Mouse (Mus musculus) left cerebral cortex, postnatal 10 days (tissue): ENCODE results near the gene Prom1. TPM values are rescaled to one million over a fixed set of nuclear protein-coding genes. Genes with fewer than 3 reads are reported as not detected.
A peak's percentile ranks its signal among the peaks of the same experiment; 100 is the strongest.
"Not testable (repeated sequence)": the region's sequence is repeated elsewhere in the genome, so short reads cannot be mapped to it uniquely, and the experiment has no call there.

Experiments used
- DNase-seq, 2 experiments: peaks; one replicate each; pipeline ENCODE4 v3.0.0; 2021 to 2022; ENCODE audit warnings: low spot score in 2 of 2, mixed read lengths in 1 of 2; ENCODE audit errors: extremely low spot score in 1 of 2
- intact Hi-C: fragments of 180-260 bp; cut with DNase I; formaldehyde crosslinking; loops from one replicate; pipeline ENCODE4 v1.15.1; 2025
- total RNA-seq, 2 experiments: library from RNA; stranded (reverse); gene quantifications; 2 replicates each; pipeline ENCODE4 v1.2.3; 2021

The Prom1 gene
- 10 to 100 TPM in 1 of 2 experiments, 1 to 10 TPM in 1; 9.2 to 13.9 TPM for total RNA-seq

- peak in 1 of 2 experiments; percentile 41 for DNase-seq
- intact Hi-C loops, result loop anchor here (5.0 kb wide), 1 partner anchor 54 kb away; no protein-coding TSS in a partner anchor
Measured at GRCm38 (mm10) chr5:44101231-44102110, at the start of gene Prom1. Prom1 (minus strand) TSS chr5:44102032.

- no peak for DNase-seq
- intact Hi-C loops, result no loop called here
Measured at GRCm38 (mm10) chr5:44147732-44148131, 45.9 kb upstream of the Prom1 start.

GRCm38 (mm10) chr5:44146437-44147332, 44.9 kb upstream of the Prom1 start:
- DNase-seq, result no peak
- intact Hi-C loops, result no loop called here

- DNase-seq, result no peak
- intact Hi-C loops, result no loop called here
Measured at GRCm38 (mm10) chr5:44143467-44144235, 41.8 kb upstream of the Prom1 start.

- intact Hi-C loops, result no loop called here
- DNase-seq, result no peak
Measured at GRCm38 (mm10) chr5:44127487-44127886, 25.7 kb upstream of the Prom1 start.

GRCm38 (mm10) chr5:44126574-44126973, 24.7 kb upstream of the Prom1 start:
- intact Hi-C loops, DNase-seq: not testable (repeated sequence)

- DNase-seq, result no peak
- intact Hi-C loops, result no loop called here
Measured at GRCm38 (mm10) chr5:44121390-44121789, 19.6 kb upstream of the Prom1 start.

GRCm38 (mm10) chr5:44113138-44113537, 11.3 kb upstream of the Prom1 start:
- DNase-seq, result no peak
- intact Hi-C loops, result no loop called here

- intact Hi-C loops, result no loop called here
- no peak for DNase-seq
Measured at GRCm38 (mm10) chr5:44109121-44109520, 7.3 kb upstream of the Prom1 start.

GRCm38 (mm10) chr5:44108125-44108524, 6.3 kb upstream of the Prom1 start:
- intact Hi-C loops, result no loop called here
- no peak for DNase-seq

GRCm38 (mm10) chr5:44105192-44105591, 3.4 kb upstream of the Prom1 start:
- no peak for DNase-seq
- intact Hi-C loops, result no loop called here

- DNase-seq, result no peak
- intact Hi-C loops, result loop anchor here (5.0 kb wide), 1 partner anchor 57 kb away; no protein-coding TSS in a partner anchor
Measured at GRCm38 (mm10) chr5:44104686-44105085, 2.9 kb upstream of the Prom1 start.

GRCm38 (mm10) chr5:44104120-44104519, 2.3 kb upstream of the Prom1 start:
- intact Hi-C loops, result loop anchor here (5.0 kb wide), 1 partner anchor 57 kb away; no protein-coding TSS in a partner anchor

GRCm38 (mm10) chr5:44103121-44103520, 1.3 kb upstream of the Prom1 start:
- DNase-seq, result no peak
- intact Hi-C loops, result loop anchor here (5.0 kb wide), 1 partner anchor 56 kb away; no protein-coding TSS in a partner anchor

More at GRCm38 (mm10) chr5:44104120-44104519, 2.3 kb upstream of the Prom1 start:
- no peak for DNase-seq

GRCm38 (mm10) chr5:44100544-44101230, 1.1 kb downstream of the Prom1 start:
- intact Hi-C loops, result loop anchor here (5.0 kb wide), 1 partner anchor 53 kb away; no protein-coding TSS in a partner anchor

GRCm38 (mm10) chr5:44100187-44100543, 1.7 kb downstream of the Prom1 start:
- intact Hi-C loops, result loop anchor here (5.0 kb wide), 1 partner anchor 53 kb away; no protein-coding TSS in a partner anchor
- no peak for DNase-seq

More at GRCm38 (mm10) chr5:44100544-44101230, 1.1 kb downstream of the Prom1 start:
- peak in 1 of 2 experiments; percentile 67 for DNase-seq

- intact Hi-C loops, result no loop called here
- no peak for DNase-seq
Measured at GRCm38 (mm10) chr5:44096996-44097395, 4.8 kb downstream of the Prom1 start.

- no peak for DNase-seq
- intact Hi-C loops, result no loop called here
Measured at GRCm38 (mm10) chr5:44096106-44096505, 5.7 kb downstream of the Prom1 start.
